Mouse (Mus musculus): ENCODE results near the gene Ltbp1.

DNA sequence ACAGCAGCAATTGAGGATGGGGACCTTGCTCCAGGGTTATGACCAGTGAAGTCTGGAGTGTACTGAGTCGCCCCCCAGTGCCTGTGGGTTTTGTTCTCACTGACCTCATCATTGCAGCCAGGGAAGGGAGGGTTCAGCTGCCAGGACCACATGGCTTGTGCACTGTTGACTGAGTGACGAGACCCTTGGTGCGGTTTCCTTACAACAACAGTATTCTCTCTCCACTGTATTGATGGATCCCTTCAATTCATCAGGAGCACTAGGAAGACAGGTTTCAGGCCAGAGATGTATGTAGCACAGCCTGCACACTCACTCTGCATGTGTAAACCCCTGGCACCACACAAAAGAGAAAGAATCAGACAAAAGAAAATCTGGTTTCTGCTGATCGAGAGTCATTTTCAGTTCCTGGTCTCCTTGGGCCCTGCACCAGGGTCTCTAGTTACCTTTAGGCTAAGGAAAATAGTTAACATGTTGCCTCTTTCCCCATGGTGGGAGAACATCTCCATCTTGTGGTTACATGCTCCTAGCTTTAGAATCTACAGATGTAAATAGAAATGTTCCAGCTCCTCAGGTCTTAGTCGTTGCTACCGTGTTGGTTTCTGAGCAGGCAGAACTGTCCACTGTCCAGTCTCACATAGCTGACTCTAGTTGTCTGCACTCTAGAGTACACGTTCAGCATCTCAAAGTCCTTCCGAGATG is 117.4 kb downstream of the Ltbp1 start:
- no peak for TF ChIP-seq CTCF (IDR thresholded peaks at IDR 0.05; ENCODE audit: insufficient read depth, low read depth, low read length)
- TF ChIP-seq POLR2A (IDR thresholded peaks at IDR 0.05; ENCODE audit: insufficient read depth, low read depth, low read length): no peak

Data from olfactory bulb, adult 2 months (tissue).